Mouse (Mus musculus) spleen, adult 2 months (tissue): ENCODE data around the gene Nsmf.

ENCODE experiments used
- CTCF ChIP-seq: fragments of 200-500 bp; IDR thresholded peaks from 2 replicates; pipeline ENCODE4 v1.5.1; 2011; ENCODE audit warnings: mild to moderate bottlenecking, inconsistent platforms; ENCODE audit not compliant: insufficient read depth, insufficient read length, insufficient replicate concordance; ENCODE audit errors: extremely low read depth
- POLR2A ChIP-seq: fragments of 200-500 bp; IDR thresholded peaks from 2 replicates; pipeline ENCODE4 v1.6.1; 2011; ENCODE audit warnings: low read depth, low read length, inconsistent platforms

- no peak for TF ChIP-seq POLR2A
- no peak for TF ChIP-seq CTCF
These were observed 45.5 kb downstream of the Nsmf start for GRCm38 (mm10) chr2:25099703-25100102.
